Comparison of ENCODE assay signal across 9 mouse cellular contexts in genomic region chr11:68897120-68897519, GRCm38 (mm10). TPM values are rescaled to one million over a fixed set of nuclear protein-coding genes. Genes with fewer than 3 reads are reported as not detected.
DNase-seq lines count a peak whose midpoint lies in the region; ATAC-seq and TF ChIP-seq lines count a peak whose summit lies in the region.
"Had no signal": no experiment of that assay in that cellular context is flagged by ENCODE, and none has a peak within 500 bp of the region (broad histone marks: within the 10 kb centered on the region; RNA-seq: fewer than 3 reads in every experiment).

No protein-coding gene starts in this region.

- no peaks in the 10 kb centered on the region for H3K9me3 ChIP-seq in liver, postnatal 0 days (ENCODE audit: low read length)
- no peaks in the 10 kb centered on the region for H3K9me3 ChIP-seq in forebrain, embryonic 12.5 days
- H3K9me3 ChIP-seq: limb, embryonic 12.5 days had no signal

- ATAC-seq in liver, postnatal 0 days, result no peak
- ATAC-seq in forebrain, embryonic 12.5 days (ENCODE audit: low FRiP score), result no peak

- no peaks in the 10 kb centered on the region; the same call in 1 of the 2 replicates for H3K4me1 ChIP-seq in heart, adult 2 months (ENCODE audit: control insufficient read depth, insufficient read depth, low read length)
- H3K4me1 ChIP-seq in liver, postnatal 0 days (ENCODE audit: insufficient read depth), result peaks cover 27% of the 10 kb centered on the region
- H3K4me1 ChIP-seq in forebrain, embryonic 12.5 days, result peaks cover 4% of the 10 kb centered on the region; the same call in 1 of the 2 replicates
- H3K4me1 ChIP-seq: limb, embryonic 12.5 days had no signal

- TF ChIP-seq CTCF in heart, adult 2 months (IDR thresholded peaks at IDR 0.05), result peak; percentile 88
- peak; percentile 90 for TF ChIP-seq CTCF in liver, postnatal 0 days (IDR thresholded peaks at IDR 0.05; ENCODE audit: low read depth)

- no peak overlapping the region for H3K27ac ChIP-seq in heart, adult 2 months
- no peak overlapping the region for H3K27ac ChIP-seq in liver, postnatal 0 days (ENCODE audit: low read depth)
- H3K27ac ChIP-seq in forebrain, embryonic 12.5 days, result no peak overlapping the region
- H3K27ac ChIP-seq: limb, embryonic 12.5 days had no signal

- no peak overlapping the region for H3K4me2 ChIP-seq in liver, postnatal 0 days (ENCODE audit: low read depth, low read length)
- no peak overlapping the region for H3K4me2 ChIP-seq in forebrain, embryonic 12.5 days
- H3K4me2 ChIP-seq: limb, embryonic 12.5 days had no signal

- no peak overlapping the region for H3K4me3 ChIP-seq in heart, adult 2 months
- no peak overlapping the region for H3K4me3 ChIP-seq in liver, postnatal 0 days (ENCODE audit: low read depth, low read length)
- H3K4me3 ChIP-seq in forebrain, embryonic 12.5 days (replicated peaks), result no peak overlapping the region
- H3K4me3 ChIP-seq: limb, embryonic 12.5 days had no signal

- TF ChIP-seq EP300 in heart, adult 2 months (IDR thresholded peaks at IDR 0.05; ENCODE audit: insufficient read depth, low read depth, low read length), result no peak
- no peak for TF ChIP-seq EP300 in liver, postnatal 0 days (IDR thresholded peaks at IDR 0.05; ENCODE audit: low read depth)

- no peaks in the 10 kb centered on the region for H3K79me2 ChIP-seq in heart, adult 2 months (replicated peaks; ENCODE audit: control insufficient read depth, insufficient read depth, low read length)

- no peaks in the 10 kb centered on the region for H3K27me3 ChIP-seq in heart, adult 2 months (ENCODE audit: control insufficient read depth, insufficient read depth, low read length)
- no peaks in the 10 kb centered on the region for H3K27me3 ChIP-seq in liver, postnatal 0 days (ENCODE audit: insufficient read depth, low read length)
- H3K27me3 ChIP-seq in forebrain, embryonic 12.5 days, result peaks cover 6% of the 10 kb centered on the region; the same call in 1 of the 2 replicates

- DNase-seq in heart, adult 2 months, result no peak
- DNase-seq in heart, adult 8-10 months (ENCODE audit: low spot score), result no peak
- peak; percentile 30 to 59 for DNase-seq in CD8-positive naive resting alpha-beta T cell, adult 2 months (ENCODE audit: low read depth in 2 of 2, low spot score in 2 of 2)
- DNase-seq in cerebellum, postnatal 36 days, result peak; percentile 26 to 45
- no peak for DNase-seq in liver, postnatal 0 days
- peak; percentile 38 to 59 for DNase-seq in thymus, postnatal 10 days (ENCODE audit: low spot score in 2 of 2)
- DNase-seq in adrenal gland, postnatal 4 days (ENCODE audit: low spot score in 2 of 2), result no peak

- TF ChIP-seq POLR2A in heart, adult 2 months (IDR thresholded peaks at IDR 0.05; ENCODE audit: insufficient read depth, low read depth, low read length), result no peak

- intact Hi-C loops in heart, adult 2 months (cut with DNase I), result no loop called here

- no peak overlapping the region for H3K9ac ChIP-seq in heart, adult 2 months (ENCODE audit: low read depth, low read length)
- H3K9ac ChIP-seq in liver, postnatal 0 days (replicated peaks), result no peak overlapping the region
- no peak overlapping the region for H3K9ac ChIP-seq in forebrain, embryonic 12.5 days
- H3K9ac ChIP-seq: limb, embryonic 12.5 days had no signal

- 66% methylated on average over 4 of the region's 4 CpGs for WGBS in heart, adult 2 months
- 67% methylated on average over 4 of the region's 4 CpGs for WGBS in liver, postnatal 0 days (ENCODE audit: insufficient replicate concordance)
- 51% methylated on average over 4 of the region's 4 CpGs for WGBS in forebrain, embryonic 12.5 days

- H3K36me3 ChIP-seq in heart, adult 2 months (ENCODE audit: control insufficient read depth, insufficient read depth, low read length), result no peaks in the 10 kb centered on the region
- no peaks in the 10 kb centered on the region for H3K36me3 ChIP-seq in liver, postnatal 0 days (replicated peaks; ENCODE audit: insufficient read depth, low read length)
- no peaks in the 10 kb centered on the region for H3K36me3 ChIP-seq in forebrain, embryonic 12.5 days (replicated peaks)
- H3K36me3 ChIP-seq: limb, embryonic 12.5 days had no signal

RNA-seq across cellular contexts. Expression of gene Rpl26, which starts 4.3 kb away (rescaled TPM):
- 100 to 1,000 TPM; 648 to 707 TPM for total RNA-seq in heart, adult 2 months (2021)
- 494 and 639 TPM in 2 replicates for polyA plus RNA-seq in heart, adult 2 months (2012; rRNA removed)
- total RNA-seq in heart, adult 8-10 months (2022), result 100 to 1,000 TPM; 676 to 808 (median 721) TPM
- polyA plus RNA-seq in liver, postnatal 0 days (2015; fragmentation: Nextera tagmentation; extraction: Ambion mirVana), result 531 and 540 TPM in 2 replicates
- total RNA-seq in adrenal gland, postnatal 4 days (2021), result 1,000 to 10,000 TPM; 1,502 to 1,552 TPM
- polyA plus RNA-seq in forebrain, embryonic 12.5 days (2016; fragmentation: Nextera tagmentation; extraction: Ambion mirVana), result 781 and 837 TPM in 2 replicates

RNA-seq across cellular contexts. Expression of gene Rnf222, which starts 8.8 kb away (rescaled TPM):
- total RNA-seq in heart, adult 2 months (2021), result under 1 TPM; 0.07 to 0.13 TPM
- 0.12 TPM in 2 replicates for polyA plus RNA-seq in heart, adult 2 months (2012; rRNA removed)
- total RNA-seq in heart, adult 8-10 months (2022), result under 1 TPM in 3 of 4 experiments, not detected in 1; 0.11 to 0.28 (median 0.17) TPM
- 0.02 and 0.07 TPM in 2 replicates for polyA plus RNA-seq in liver, postnatal 0 days (2015; fragmentation: Nextera tagmentation; extraction: Ambion mirVana)
- total RNA-seq in adrenal gland, postnatal 4 days (2021), result under 1 TPM; 0.17 to 0.20 TPM
- polyA plus RNA-seq in forebrain, embryonic 12.5 days (2016; fragmentation: Nextera tagmentation; extraction: Ambion mirVana), result 0.06 TPM in 1 of 2 replicates, not detected in the other

RNA-seq across cellular contexts. Expression of gene Ndel1, which starts 25.5 kb away (rescaled TPM):
- total RNA-seq in heart, adult 2 months (2021), result 10 to 100 TPM; 60.4 to 63.7 TPM
- polyA plus RNA-seq in heart, adult 2 months (2012; rRNA removed), result 45.5 and 64.1 TPM in 2 replicates
- total RNA-seq in heart, adult 8-10 months (2022), result 10 to 100 TPM; 53.9 to 67.7 (median 65.2) TPM
- 32.8 and 33.8 TPM in 2 replicates for polyA plus RNA-seq in liver, postnatal 0 days (2015; fragmentation: Nextera tagmentation; extraction: Ambion mirVana)
- total RNA-seq in adrenal gland, postnatal 4 days (2021), result 10 to 100 TPM; 59.1 to 61.4 TPM
- 58.3 and 61.3 TPM in 2 replicates for polyA plus RNA-seq in forebrain, embryonic 12.5 days (2016; fragmentation: Nextera tagmentation; extraction: Ambion mirVana)

RNA-seq across cellular contexts. Expression of gene Odf4, which starts 29.8 kb away (rescaled TPM):
- not detected for total RNA-seq in heart, adult 2 months (2021)
- 0.25 and 0.41 TPM in 2 replicates for polyA plus RNA-seq in heart, adult 2 months (2012; rRNA removed)
- total RNA-seq in heart, adult 8-10 months (2022), result under 1 TPM in 1 of 4 experiments, not detected in 3; 0.44 TPM
- polyA plus RNA-seq in liver, postnatal 0 days (2015; fragmentation: Nextera tagmentation; extraction: Ambion mirVana), result not detected in 2 replicates
- total RNA-seq in adrenal gland, postnatal 4 days (2021), result 1 to 10 TPM; 1.5 TPM
- 0.18 and 0.54 TPM in 2 replicates for polyA plus RNA-seq in forebrain, embryonic 12.5 days (2016; fragmentation: Nextera tagmentation; extraction: Ambion mirVana)
- polyA plus RNA-seq: limb, embryonic 12.5 days had no signal

Comparison
In these comparisons a context has a peak if more than half of its experiments do, and no peak if none do; other contexts are left out.
1. DNase-seq: peak in CD8-positive naive resting alpha-beta T cell, adult 2 months (2 of 2), cerebellum, postnatal 36 days (2 of 2) and thymus, postnatal 10 days (2 of 2); none in heart, adult 2 months (0 of 2), heart, adult 8-10 months (single experiment), liver, postnatal 0 days (single experiment) and adrenal gland, postnatal 4 days (0 of 2).